Mouse (Mus musculus) heart, adult 2 months (tissue): ENCODE results near the gene Olfr1104.

ENCODE experiments used
- CTCF ChIP-seq: fragments of 200-600 bp; IDR thresholded peaks from 2 replicates; pipeline ENCODE4 v1.8.1; 2022; ENCODE audit warnings: antibody characterized with exemption, mild to moderate bottlenecking, moderate library complexity
- EP300 ChIP-seq: fragments of 200-500 bp; IDR thresholded peaks from 2 replicates; pipeline ENCODE4 v1.6.1; 2011; ENCODE audit warnings: low read depth, low read length, control low read depth; ENCODE audit not compliant: insufficient read depth
- POLR2A ChIP-seq: fragments of 200-500 bp; IDR thresholded peaks from 2 replicates; pipeline ENCODE4 v1.6.1; 2011; ENCODE audit warnings: mild to moderate bottlenecking, low read depth, low read length, control low read depth; ENCODE audit not compliant: insufficient read depth

DNA sequence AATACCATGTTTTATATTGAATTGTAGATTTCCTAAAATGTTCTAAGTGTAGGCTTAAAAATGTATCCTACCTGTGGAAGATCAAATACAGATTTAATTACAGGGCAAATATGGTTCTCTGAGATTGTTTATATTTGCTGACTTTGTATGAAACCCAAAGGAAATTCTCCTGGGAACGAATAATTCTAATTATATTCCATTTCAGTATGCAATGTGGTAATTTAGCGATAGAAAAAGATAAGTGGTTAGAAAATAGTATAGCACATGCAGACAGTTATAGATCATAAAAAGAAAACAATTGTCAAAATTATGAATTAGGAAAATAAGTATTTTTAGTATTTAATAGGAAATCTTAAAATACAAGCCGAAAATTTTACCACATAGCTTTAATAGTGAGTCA, 35.8 kb downstream of the Olfr1104 start, which contains the start of gene Olfr1101:
- TF ChIP-seq CTCF (no peak), EP300 (no peak), POLR2A (no peak)
